Mouse (Mus musculus) adrenal gland, adult (tissue): ENCODE measurements around the gene Eef2kmt.

Experiments
- DNase-seq, 2 experiments: peaks; one replicate each; pipeline ENCODE4 v3.0.0; 2022 to 2023; ENCODE audit warnings: low spot score in 1 of 2; ENCODE audit not compliant: inconsistent age in 2 of 2

The Eef2kmt gene

GRCm38 (mm10) chr16:5226534-5226933 is 29.2 kb downstream of the Eef2kmt start:
- DNase-seq: peak in 1 of 2 experiments; percentile 65

- peak; percentile 43 to 65 for DNase-seq
Measured at GRCm38 (mm10) chr16:5222140-5222539, 33.6 kb downstream of the Eef2kmt start, which contains the start of gene AU021092. TSS of gene AU021092 (minus strand) at chr16:5222299.

GRCm38 (mm10) chr16:5221403-5221802 is 34.4 kb downstream of the Eef2kmt start:
- DNase-seq: no peak

GRCm38 (mm10) chr16:5217341-5218133 is 38.2 kb downstream of the Eef2kmt start:
- DNase-seq: no peak

- no peak for DNase-seq
Measured at GRCm38 (mm10) chr16:5216686-5217085, 39.1 kb downstream of the Eef2kmt start.

GRCm38 (mm10) chr16:5214126-5214525 is 41.7 kb downstream of the Eef2kmt start:
- no peak for DNase-seq

GRCm38 (mm10) chr16:5212150-5212549 is 43.6 kb downstream of the Eef2kmt start:
- no peak for DNase-seq

GRCm38 (mm10) chr16:5210365-5210764 is 45.4 kb downstream of the Eef2kmt start:
- no peak for DNase-seq

- no peak for DNase-seq
Measured at GRCm38 (mm10) chr16:5206051-5206450, 49.7 kb downstream of the Eef2kmt start.

GRCm38 (mm10) chr16:5205431-5205970 is 50.3 kb downstream of the Eef2kmt start:
- DNase-seq: no peak

- DNase-seq: peak; percentile 85 to 93
Measured at GRCm38 (mm10) chr16:5203668-5204433, 51.9 kb downstream of the Eef2kmt start, which contains the start of gene Nagpa. TSS of gene Nagpa (minus strand) at chr16:5204012.

- DNase-seq: peak; percentile 40 to 70
Measured at GRCm38 (mm10) chr16:5203200-5203599, 52.6 kb downstream of the Eef2kmt start.

- peak; percentile 55 to 89 for DNase-seq
Measured at GRCm38 (mm10) chr16:5202681-5203080, 53.1 kb downstream of the Eef2kmt start.

GRCm38 (mm10) chr16:5195080-5195479 is 60.7 kb downstream of the Eef2kmt start:
- peak; percentile 66 to 93 for DNase-seq
